Mouse (Mus musculus): ENCODE results near the gene Fbxo46. TPM values are rescaled to one million over a fixed set of nuclear protein-coding genes. Genes with fewer than 3 reads are reported as not detected.
A peak's percentile ranks its signal among the peaks of the same experiment; 100 is the strongest.
"Not testable (repeated sequence)": the region's sequence is repeated elsewhere in the genome, so short reads cannot be mapped to it uniquely, and the experiment has no call there.

Gene Fbxo46
- polyA plus RNA-seq, 1 experiment, result 1.7 TPM

GRCm38 (mm10) chr7:19136673-19137334 lies 17.1 kb downstream of the Fbxo46 start:
- H3K4me1 ChIP-seq (ENCODE audit: control insufficient read depth, insufficient read depth, insufficient read length, low read length), result no peaks in the 10 kb centered on the region
- H3K4me3 ChIP-seq (ENCODE audit: insufficient read depth, low read depth, low read length), result no peak overlapping the region
- no peak overlapping the region for H3K27ac ChIP-seq (replicated peaks; ENCODE audit: low read depth, low read length)

GRCm38 (mm10) chr7:19137380-19137779 lies 17.7 kb downstream of the Fbxo46 start:
- no peaks in the 10 kb centered on the region for H3K4me1 ChIP-seq (ENCODE audit: control insufficient read depth, insufficient read depth, insufficient read length, low read length)
- H3K4me3 ChIP-seq (ENCODE audit: insufficient read depth, low read depth, low read length), result no peak overlapping the region
- H3K27ac ChIP-seq (replicated peaks; ENCODE audit: low read depth, low read length), result no peak overlapping the region

- Histone ChIP-seq H3K4me3 (ENCODE audit: insufficient read depth, low read depth, low read length) (no peak overlapping the region), H3K4me1 (ENCODE audit: control insufficient read depth, insufficient read depth, insufficient read length, low read length) (peaks cover 6% of the 10 kb centered on the region; the same call in 1 of the 2 replicates), H3K27ac (replicated peaks; ENCODE audit: low read depth, low read length) (no peak overlapping the region)
Measured at GRCm38 (mm10) chr7:19146793-19147192, 27.1 kb downstream of the Fbxo46 start.

GRCm38 (mm10) chr7:19147497-19148045 lies 27.9 kb downstream of the Fbxo46 start:
- Histone ChIP-seq H3K27ac (replicated peaks; ENCODE audit: low read depth, low read length) (no peak overlapping the region), H3K4me3 (ENCODE audit: insufficient read depth, low read depth, low read length) (no peak overlapping the region), H3K4me1 (ENCODE audit: control insufficient read depth, insufficient read depth, insufficient read length, low read length) (peaks cover 6% of the 10 kb centered on the region; the same call in 1 of the 2 replicates)

GRCm38 (mm10) chr7:19148180-19148874 lies 28.7 kb downstream of the Fbxo46 start:
- H3K4me1 ChIP-seq (ENCODE audit: control insufficient read depth, insufficient read depth, insufficient read length, low read length), result peaks cover 6% of the 10 kb centered on the region; the same call in 1 of the 2 replicates
- peak overlapping the region; percentile 35 for H3K27ac ChIP-seq (replicated peaks; ENCODE audit: low read depth, low read length)
- H3K4me3 ChIP-seq (ENCODE audit: insufficient read depth, low read depth, low read length), result peak overlapping the region; percentile 64

GRCm38 (mm10) chr7:19148875-19149541 lies 29.3 kb downstream of the Fbxo46 start, which contains the start of gene Qpctl:
Gene Qpctl (minus strand): TSS chr7:19149291.
- H3K4me3 ChIP-seq (ENCODE audit: insufficient read depth, low read depth, low read length), result peak within 1 kb of the TSS; percentile 70
- peaks cover 6% of the 10 kb centered on the region; the same call in 1 of the 2 replicates for H3K4me1 ChIP-seq (ENCODE audit: control insufficient read depth, insufficient read depth, insufficient read length, low read length)
- peak within 1 kb of the TSS; percentile 48 for H3K27ac ChIP-seq (replicated peaks; ENCODE audit: low read depth, low read length)

GRCm38 (mm10) chr7:19149626-19150025 lies 30.0 kb downstream of the Fbxo46 start, which contains the start of gene Snrpd2:
Gene Snrpd2 (plus strand): TSS chr7:19149722.
- Histone ChIP-seq H3K4me3 (ENCODE audit: insufficient read depth, low read depth, low read length) (peak within 1 kb of the TSS; percentile 70), H3K4me1 (ENCODE audit: control insufficient read depth, insufficient read depth, insufficient read length, low read length) (peaks cover 6% of the 10 kb centered on the region; the same call in 1 of the 2 replicates), H3K27ac (replicated peaks; ENCODE audit: low read depth, low read length) (peak within 1 kb of the TSS; percentile 48)

GRCm38 (mm10) chr7:19151121-19151520 lies 31.5 kb downstream of the Fbxo46 start:
- not testable (repeated sequence) for H3K4me1 ChIP-seq (ENCODE audit: control insufficient read depth, insufficient read depth, insufficient read length, low read length); H3K4me3 ChIP-seq (ENCODE audit: insufficient read depth, low read depth, low read length); H3K27ac ChIP-seq (replicated peaks; ENCODE audit: low read depth, low read length)

GRCm38 (mm10) chr7:19154796-19155195 lies 35.1 kb downstream of the Fbxo46 start:
- H3K27ac ChIP-seq (replicated peaks; ENCODE audit: low read depth, low read length), result no peak overlapping the region
- no peak overlapping the region for H3K4me3 ChIP-seq (ENCODE audit: insufficient read depth, low read depth, low read length)
- H3K4me1 ChIP-seq (ENCODE audit: control insufficient read depth, insufficient read depth, insufficient read length, low read length), result no peaks in the 10 kb centered on the region

- H3K27ac ChIP-seq (replicated peaks; ENCODE audit: low read depth, low read length), result no peak overlapping the region
- no peak overlapping the region for H3K4me3 ChIP-seq (ENCODE audit: insufficient read depth, low read depth, low read length)
- no peaks in the 10 kb centered on the region for H3K4me1 ChIP-seq (ENCODE audit: control insufficient read depth, insufficient read depth, insufficient read length, low read length)
Measured at GRCm38 (mm10) chr7:19155825-19156475, 36.3 kb downstream of the Fbxo46 start.

- Histone ChIP-seq H3K4me1 (ENCODE audit: control insufficient read depth, insufficient read depth, insufficient read length, low read length) (no peaks in the 10 kb centered on the region), H3K27ac (replicated peaks; ENCODE audit: low read depth, low read length) (no peak overlapping the region), H3K4me3 (ENCODE audit: insufficient read depth, low read depth, low read length) (no peak overlapping the region)
Measured at GRCm38 (mm10) chr7:19157160-19157800, 37.6 kb downstream of the Fbxo46 start.

GRCm38 (mm10) chr7:19158601-19159000 lies 38.9 kb downstream of the Fbxo46 start:
- H3K4me1 ChIP-seq (ENCODE audit: control insufficient read depth, insufficient read depth, insufficient read length, low read length), result no peaks in the 10 kb centered on the region
- H3K27ac ChIP-seq (replicated peaks; ENCODE audit: low read depth, low read length), result no peak overlapping the region
- H3K4me3 ChIP-seq (ENCODE audit: insufficient read depth, low read depth, low read length), result no peak overlapping the region

GRCm38 (mm10) chr7:19159411-19159810 lies 39.8 kb downstream of the Fbxo46 start:
- H3K27ac ChIP-seq (replicated peaks; ENCODE audit: low read depth, low read length), result no peak overlapping the region
- no peaks in the 10 kb centered on the region for H3K4me1 ChIP-seq (ENCODE audit: control insufficient read depth, insufficient read depth, insufficient read length, low read length)
- no peak overlapping the region for H3K4me3 ChIP-seq (ENCODE audit: insufficient read depth, low read depth, low read length)

- Histone ChIP-seq H3K4me3 (ENCODE audit: insufficient read depth, low read depth, low read length) (no peak overlapping the region), H3K27ac (replicated peaks; ENCODE audit: low read depth, low read length) (no peak overlapping the region)
Measured at GRCm38 (mm10) chr7:19160115-19160514, 40.5 kb downstream of the Fbxo46 start.

More at GRCm38 (mm10) chr7:19160115-19160514, 40.5 kb downstream of the Fbxo46 start:
- H3K4me1 ChIP-seq (ENCODE audit: control insufficient read depth, insufficient read depth, insufficient read length, low read length), result no peaks in the 10 kb centered on the region

Data from brown adipose tissue, adult 24 weeks (tissue).